Mouse (Mus musculus): Measurements from ENCODE around the gene Serping1.

Gene Serping1

DNA sequence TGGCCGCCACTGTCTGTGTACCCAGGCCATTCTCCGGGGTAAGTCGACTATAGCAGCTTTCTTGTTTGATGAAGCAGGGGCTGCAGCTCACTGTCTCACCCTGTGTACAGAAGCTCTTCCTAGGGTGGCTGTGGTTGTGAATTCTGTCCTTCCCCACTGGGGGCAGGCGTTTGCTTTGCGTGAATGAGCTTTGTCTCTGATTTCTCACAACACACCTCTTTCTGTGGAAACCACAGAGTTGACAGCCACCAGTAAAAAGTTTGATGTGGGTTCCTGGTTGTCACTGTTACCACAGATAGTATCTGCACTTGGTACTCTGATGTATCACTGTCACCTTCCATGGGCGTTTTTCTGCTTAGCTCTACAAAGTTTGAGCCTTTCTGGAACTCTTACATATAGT, 4.0 kb upstream of the Serping1 start:
- no peak for DNase-seq (ENCODE audit: low spot score)

DNA sequence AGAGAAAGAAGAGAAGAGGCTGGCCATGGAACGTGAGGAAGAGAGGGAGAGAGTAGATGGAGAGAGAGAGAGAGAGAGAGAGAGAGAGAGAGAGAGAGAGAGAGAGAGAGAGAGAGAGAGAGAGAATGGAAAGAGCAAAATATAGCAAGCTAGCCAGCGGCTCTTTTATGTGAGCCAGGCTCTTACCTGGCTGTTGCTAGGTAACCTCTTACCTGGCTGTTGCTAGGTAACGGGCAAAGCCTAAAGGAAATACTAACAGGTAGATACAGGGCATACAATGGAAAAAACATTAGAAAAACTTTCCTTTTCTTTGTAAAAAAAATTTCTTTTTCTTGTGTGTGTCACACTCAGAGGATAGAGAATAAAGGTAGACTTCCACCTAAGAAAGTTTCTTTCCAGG, 2.5 kb upstream of the Serping1 start:
- DNase-seq (ENCODE audit: low spot score), result no peak

DNA sequence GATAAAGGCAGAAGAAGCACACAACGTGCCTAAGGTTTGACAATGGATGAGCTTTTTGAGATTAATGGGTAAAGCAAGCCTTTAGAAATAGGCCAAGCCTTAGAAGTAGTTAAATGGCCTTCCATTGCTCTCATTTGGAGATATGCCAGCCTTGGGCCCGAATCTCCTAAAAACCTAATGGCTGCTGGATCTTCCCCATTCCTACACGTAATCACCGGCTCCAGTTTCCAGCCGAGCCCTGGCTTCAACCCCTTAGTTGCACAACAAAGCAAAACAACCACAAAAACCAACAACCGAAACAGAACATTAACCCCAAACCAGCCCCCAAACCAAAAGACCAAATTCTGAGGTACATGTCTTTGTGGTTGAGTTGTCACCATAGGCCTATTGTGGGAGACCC, 421 bp upstream of the Serping1 start:
- DNase-seq (ENCODE audit: low spot score), result no peak

DNA sequence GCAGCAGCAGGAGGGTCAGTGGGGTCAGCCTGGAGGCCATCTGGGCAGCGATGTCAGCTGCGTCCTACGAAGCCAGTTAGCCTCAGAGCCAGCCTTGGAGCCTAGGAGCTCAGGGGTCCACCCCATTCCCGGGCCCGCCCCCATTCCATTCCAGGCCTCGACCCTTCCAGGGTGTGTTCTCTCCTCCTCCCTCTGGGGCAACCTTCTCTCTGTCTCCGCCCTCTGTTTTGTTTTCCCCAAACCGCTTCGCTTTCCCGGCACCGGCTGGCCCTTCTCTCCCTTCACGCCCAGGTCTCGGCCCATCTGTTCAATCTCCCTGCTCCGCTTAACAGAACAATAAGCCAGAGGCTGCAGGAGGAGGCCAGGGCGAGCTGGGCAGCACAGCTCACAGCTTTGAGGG, 493 bp downstream of the Serping1 start:
- DNase-seq (ENCODE audit: low spot score), result peak; percentile 65

DNA sequence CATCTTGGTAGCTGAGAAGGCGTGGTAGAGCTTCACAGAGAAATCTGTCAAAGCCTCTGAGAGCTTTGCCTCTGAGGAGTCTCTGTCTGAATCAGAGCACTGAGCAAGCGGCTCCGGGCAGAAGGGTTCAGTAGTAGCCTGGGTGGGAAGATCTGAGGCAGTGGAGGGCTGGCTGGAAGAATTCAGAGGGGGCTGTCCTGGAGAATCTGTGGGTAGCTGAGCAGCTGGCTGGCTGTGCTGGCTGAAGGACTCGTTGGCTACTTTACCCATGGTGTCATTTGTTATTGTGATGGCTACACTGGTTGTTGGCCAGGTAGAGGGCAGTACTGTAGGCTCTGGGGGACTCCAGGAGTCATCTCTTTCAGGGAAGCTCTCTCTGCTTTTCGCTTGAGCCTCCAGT, 2.0 kb downstream of the Serping1 start:
- no peak for DNase-seq (ENCODE audit: low spot score)

DNA sequence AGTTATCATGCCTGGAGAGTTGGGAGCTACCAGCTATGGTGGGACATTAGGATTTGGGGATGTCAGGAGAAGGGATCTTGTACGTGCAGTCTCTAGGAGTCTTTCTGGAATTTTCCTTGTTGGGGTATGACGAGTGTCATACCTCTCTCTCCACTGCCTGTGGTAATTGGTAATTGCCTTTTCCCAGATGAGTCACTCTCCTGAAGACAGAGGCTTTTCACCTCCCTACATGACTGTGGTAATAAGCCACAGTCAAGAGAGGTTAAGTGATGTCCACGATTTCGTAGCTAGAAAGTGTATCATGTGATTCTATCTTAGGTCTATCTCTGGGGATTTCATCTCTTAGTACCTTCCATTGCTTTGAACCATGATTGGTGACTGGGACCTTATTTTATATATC, 2.8 kb downstream of the Serping1 start:
- no peak for DNase-seq (ENCODE audit: low spot score)

DNA sequence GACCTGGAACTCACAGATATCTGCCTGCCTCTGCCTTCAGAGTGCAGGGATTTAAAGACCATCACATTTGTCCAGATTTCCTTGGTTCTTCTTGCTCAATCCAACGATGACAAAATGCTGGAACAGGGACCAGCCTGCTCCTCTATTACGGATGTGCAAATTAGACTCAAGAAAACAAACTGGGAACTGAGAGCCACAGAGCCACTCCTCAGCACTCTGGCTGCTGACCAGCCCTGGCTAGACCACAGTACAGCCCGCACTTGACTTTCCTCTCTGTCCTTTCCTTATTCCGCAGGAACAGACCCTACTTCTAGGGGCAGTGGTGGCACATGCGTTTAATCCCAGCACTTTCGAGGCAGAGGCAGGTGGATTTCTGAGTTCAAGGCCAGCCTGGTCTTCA, 4.7 kb downstream of the Serping1 start:
- no peak for DNase-seq (ENCODE audit: low spot score)

DNA sequence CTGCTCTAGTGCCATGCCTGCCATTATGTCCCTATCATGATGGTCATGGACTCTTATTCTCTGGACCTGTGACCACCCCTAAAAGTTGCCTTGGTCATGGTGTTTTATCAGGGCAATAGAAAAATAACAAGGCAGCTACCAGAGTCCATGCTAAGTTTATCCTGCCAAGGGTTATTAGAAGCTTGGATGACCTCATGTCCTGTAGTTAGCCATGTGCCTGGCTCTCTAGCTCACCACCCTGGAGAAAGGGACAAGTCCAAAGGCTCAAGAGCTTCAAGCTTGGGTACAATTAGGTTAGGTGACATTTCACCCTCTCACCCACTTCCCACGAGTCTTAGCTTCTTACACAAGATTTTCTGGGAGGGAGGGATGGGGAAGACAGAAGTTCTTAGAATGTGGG, 12.4 kb downstream of the Serping1 start:
- DNase-seq (ENCODE audit: low spot score), result no peak

DNA sequence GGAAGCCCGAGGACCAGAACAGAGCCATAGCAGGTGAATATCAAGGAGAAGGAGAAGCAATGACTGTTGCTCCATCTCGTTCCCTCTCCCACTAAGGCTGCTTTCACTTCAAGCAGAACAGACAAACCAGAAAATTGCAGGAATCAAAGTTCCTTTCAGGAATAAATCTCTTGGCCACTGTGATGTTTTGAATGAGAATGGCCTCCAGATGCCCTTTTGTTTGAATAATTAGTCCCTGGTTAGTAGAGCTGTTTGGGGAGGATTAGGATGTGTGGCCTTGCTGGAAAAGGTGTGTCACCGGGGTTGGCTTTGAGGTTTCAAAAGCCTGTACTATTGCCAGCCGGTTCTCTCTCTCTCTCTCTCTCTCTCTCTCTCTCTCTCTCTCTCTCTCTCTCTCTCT, 12.9 kb downstream of the Serping1 start:
- DNase-seq (ENCODE audit: low spot score), result no peak

DNA sequence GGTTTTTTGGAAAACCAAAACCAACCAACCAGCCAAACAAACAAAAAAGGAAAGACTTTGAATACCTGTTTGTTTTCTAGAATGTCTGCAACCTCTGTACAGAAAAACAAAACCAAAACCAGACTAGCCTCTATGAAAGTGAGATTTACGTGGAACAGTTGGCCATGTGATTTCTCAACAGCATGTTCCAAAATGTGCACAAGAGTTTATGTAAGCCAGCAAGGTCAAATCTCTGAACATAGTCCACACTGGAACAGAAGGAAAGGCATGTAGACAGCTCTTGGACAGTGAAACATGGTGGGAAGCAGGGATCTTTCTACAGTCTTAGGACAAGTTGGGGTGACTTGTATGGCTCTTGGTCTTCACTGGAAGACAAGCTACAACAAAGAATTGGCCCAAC, 13.4 kb downstream of the Serping1 start:
- DNase-seq (ENCODE audit: low spot score), result no peak

DNA sequence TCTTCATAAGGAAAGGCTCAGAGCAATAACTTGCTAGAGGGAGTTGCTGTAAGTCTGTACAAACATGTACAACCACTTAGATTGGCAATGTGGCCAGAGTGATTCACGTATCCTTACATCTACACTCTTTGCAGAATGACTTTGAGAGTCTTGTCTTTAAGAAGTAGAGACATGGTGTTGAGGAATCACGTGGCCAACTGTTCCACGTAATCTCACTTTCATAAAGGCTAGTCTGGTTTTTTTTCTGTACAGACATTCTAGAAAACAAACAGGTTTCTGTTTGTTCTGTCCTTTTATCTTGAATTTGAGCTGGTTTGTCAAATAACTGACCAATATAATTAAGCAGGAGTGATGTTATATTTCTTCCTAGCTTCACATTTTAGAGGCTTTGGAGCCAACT, 13.9 kb downstream of the Serping1 start:
- DNase-seq (ENCODE audit: low spot score), result no peak

DNA sequence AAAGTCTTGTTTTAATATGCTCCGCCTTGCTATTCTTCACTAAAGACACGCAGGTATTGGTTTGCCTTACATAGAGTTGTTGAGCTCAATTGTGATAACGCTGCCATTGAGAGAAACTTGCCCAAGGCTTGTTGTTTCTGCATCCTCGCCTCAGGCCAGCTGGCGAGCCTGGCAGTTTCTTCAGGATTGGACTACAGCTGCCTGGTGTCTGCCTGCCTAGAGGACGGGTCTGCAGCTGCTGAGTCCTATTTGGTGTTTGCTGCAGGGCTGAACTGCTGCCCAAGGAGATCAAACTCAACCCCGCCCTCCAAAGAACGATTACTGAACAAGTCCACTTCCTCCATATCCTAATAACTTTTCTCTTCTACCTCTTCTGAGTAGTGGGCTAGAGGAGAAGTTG, 14.5 kb downstream of the Serping1 start:
- no peak for DNase-seq (ENCODE audit: low spot score)

DNA sequence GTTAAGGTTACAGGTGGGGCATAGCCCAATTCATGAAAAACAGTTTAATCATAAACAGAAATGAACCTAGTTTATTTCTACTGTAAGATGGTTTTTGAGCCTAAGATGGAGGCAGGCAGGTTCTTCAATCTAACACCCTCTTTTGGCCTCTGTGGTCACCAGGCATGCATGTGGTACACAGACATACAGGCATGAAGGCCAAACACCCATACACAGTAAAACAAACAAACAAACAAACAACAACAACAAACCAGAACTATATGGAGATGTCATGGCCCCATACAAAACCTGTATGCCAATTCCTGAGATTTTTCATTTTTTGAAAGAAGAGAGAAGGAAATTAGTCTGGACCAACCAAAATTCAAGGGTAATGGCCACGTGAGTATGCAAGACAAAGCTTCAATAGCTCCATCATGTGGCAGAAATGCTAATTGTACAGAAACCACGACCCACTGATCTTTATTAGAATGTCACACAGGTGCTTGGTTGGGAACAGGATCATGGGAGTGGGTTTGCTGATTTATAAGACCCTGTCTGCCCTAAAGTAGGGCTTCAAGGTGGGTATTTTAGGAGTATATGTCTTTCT, 16.6 kb downstream of the Serping1 start:
- no peak for DNase-seq (ENCODE audit: low spot score)

DNA sequence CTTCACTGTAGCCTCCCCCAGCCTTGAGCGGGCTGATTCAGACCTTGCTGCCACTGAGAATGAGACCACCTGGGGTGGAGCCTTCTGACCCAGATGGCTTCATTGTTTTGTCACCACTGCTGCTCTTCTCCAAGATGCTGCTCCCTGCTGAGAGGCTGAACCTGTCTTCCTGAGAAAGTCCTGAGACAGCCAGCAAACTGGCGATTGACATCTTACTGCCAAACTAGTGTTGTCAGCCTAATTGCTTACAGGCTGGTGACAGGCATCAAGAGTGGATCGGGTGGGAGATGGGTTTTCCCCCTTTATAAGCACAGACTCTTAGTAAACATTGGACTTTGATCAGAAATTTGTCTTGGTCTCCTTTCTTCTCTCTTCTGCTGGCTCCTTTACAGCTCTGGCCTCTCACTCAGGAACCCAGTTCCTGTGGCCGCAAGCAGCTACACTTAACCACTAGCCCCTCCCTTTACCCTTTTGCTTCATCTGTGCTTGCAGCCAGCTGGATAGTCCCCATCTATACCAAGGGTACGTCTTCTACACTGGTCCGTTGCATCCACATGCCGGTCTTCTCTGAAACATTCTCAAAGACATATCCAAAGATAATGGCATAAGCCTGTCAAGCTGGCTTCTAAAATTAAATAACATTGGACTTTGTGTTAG, 18.1 kb downstream of the Serping1 start:
- DNase-seq (ENCODE audit: low spot score), result no peak

DNA sequence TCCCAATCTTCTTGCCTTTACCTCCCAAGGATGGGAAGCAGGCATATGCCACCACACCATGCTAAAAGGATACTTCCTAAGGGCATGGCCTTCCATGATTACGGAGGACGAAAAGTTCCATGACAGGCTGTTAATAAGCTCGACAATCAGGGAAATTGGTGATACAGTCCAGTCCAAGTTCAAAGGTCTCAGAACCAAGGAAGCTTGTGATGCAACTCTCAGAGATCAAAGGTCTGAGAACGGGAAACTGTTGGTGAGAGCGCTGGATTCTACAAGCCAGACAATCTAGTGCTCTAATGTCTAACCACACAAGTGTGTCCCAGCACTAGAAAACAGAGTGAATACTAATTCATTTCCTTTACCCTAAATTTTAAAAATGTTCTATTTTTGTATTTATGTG, 19.0 kb downstream of the Serping1 start:
- DNase-seq (ENCODE audit: low spot score), result no peak

DNA sequence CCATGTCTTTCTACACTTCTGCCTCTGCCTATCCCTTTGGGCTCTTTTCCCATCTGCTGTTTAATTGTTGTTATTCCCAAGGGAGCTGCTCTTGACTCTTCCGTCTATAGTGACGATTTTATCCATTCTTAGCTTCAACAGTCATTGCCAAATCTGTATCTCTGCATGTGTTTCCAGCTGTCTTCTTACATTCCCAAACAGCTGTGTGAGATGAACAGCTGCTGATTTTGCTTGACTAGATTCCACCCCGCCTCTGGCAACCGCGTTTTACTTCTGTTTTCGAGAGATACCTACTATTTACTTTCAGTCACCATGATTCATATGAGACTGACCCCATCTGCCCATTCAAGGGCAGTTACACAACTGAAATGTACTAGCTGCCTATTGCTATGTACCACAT, 25.1 kb downstream of the Serping1 start:
- no peak for DNase-seq (ENCODE audit: low spot score)

DNA sequence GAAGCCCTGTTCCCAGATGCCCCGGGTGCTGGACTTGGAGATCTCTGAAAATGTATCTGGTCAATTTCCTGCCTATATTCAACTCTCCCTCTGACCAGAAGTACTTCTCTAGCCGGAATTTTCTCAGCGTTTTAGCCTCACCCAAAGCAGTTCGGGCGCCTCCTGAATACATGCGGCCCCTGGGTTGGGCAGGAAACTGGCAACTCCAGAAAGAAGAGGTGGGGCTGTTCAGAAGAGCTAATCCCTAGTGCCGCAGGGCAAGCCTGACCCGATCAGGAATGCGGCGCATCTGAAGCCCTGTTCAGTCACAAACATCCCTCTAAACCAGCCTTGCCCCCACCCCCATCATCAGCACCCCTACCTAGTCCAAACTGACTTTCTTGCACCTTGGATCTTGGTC, 31.1 kb downstream of the Serping1 start:
- no peak for DNase-seq (ENCODE audit: low spot score)

DNA sequence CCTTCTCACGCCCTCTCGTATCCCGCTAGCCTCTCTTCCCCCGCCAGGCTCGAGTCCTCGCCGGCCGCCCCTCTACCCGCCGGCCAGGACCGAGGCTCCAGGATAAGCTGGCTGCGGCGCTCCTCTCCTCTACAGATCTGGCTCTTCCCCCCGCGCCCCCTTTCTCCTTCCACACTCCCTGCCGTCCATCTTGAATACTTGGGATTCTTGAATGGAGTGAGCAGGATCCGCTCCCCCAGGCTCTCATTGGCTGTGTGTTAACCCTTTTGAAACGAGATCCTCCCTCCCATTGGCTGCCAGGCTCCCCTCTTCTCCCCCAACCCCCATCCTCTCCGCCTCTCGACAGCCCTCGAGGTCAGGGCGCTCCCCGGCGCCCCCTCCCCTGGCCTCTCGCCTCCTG, 31.7 kb downstream of the Serping1 start, which contains the start of gene Gm19426:
Gene Gm19426 (minus strand): TSS at position 95 of the 400 bp plus-strand sequence.
- peak; percentile 76 for DNase-seq (ENCODE audit: low spot score)

DNA sequence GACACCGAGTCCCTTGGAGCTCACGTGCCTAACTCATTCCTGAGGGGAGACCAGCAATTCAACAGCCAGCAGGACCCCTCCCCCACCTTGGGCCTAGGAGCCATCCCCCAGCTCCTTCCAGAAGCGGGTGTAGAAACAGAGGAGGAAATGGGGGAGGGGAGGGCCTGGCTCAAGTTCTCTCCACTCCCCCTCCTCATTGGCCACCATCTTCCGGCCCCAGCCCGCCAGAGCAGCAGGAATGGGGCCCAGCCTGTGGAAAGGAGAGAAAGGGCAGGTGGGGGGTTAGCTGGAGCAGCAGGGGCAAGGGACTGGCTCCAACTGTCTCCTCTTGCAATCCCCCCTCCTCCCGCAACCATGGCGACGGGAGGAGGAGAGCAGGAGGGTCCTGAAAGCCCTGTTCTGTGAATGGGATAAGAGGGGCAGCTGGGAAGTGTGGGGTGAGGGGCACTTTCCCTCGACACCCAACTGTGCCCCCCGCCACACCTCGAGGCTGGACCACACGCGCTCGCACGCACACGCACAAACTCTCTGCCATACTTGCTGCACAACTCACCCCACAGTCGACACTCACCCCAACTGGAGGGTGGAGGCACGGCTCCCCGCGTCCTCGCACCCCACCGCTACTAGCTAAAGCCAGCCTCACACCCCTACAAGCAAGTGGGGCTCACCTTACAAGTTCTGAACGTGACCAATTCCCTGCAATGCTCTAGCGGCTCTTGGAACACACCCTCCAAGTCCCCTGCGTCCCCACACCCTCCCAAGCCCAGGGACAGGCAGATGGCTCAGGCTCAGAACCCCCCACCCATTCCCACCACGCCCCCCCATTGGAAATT, 32.6 kb downstream of the Serping1 start:
- DNase-seq (ENCODE audit: low spot score), result peak; percentile 33

DNA sequence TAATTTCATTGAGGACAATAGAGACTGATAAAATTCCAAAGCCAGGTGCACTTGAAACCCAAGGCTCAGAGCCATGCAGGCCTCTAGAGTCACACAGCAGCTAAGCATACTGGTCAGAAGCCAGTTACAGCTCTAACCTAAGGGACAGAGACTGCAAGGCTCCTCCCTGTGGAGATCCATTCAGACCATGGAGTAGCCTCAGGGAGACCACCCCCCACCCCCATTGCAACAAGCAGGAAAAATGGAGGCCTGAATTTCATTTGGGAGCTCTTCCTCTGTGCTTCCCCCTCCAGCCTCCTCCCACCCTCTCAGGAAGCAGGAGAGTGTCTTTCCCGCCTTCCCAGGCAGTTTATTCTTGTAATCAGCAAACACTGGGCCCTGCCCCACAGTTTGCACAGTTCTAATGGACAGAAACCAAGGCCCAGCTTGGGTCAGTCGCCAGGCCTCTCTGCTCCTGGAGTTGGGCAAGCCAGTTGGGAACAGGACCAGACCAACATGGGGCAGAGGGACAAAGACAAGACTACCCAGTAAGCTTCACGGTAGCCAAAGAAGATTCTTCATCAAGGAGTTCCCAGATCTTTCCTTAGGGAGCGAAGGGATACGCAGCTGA, 33.3 kb downstream of the Serping1 start:
- DNase-seq (ENCODE audit: low spot score), result peak; percentile 20

DNA sequence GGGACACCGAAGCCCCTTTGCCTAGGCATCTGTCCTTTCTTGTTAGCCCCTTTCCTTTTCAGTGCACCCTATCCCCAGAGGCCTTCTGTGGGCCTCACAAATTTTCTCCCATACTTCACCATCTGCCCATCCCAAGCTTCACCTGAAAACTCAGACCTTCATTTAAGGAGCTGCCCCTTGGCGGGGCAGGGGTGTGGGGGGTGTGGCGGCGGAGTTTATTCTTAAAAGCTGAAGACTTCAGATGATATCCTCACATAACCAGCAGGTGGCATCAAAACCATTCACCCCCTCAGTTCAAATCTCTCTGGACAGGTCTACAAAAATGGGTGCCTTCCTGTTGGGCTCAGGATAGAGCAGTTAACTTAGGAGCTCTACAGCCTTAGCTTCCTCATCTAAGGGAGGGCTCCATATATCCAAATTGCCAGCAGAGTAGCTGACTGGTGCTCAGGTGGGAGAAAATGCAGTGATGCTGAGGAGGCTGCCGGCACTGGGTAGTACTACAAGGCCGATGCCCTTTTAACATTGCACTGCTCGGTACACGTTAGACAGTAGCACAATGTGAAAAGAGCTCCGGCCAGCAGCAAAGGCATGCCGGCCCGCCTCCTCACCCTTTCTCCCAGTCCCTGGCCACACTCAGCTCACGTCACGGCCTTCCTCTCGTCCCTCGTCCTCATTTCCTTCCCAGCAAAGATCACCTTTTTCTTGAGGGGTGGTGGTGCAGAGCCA, 34.5 kb downstream of the Serping1 start:
- DNase-seq (ENCODE audit: low spot score), result no peak

DNA sequence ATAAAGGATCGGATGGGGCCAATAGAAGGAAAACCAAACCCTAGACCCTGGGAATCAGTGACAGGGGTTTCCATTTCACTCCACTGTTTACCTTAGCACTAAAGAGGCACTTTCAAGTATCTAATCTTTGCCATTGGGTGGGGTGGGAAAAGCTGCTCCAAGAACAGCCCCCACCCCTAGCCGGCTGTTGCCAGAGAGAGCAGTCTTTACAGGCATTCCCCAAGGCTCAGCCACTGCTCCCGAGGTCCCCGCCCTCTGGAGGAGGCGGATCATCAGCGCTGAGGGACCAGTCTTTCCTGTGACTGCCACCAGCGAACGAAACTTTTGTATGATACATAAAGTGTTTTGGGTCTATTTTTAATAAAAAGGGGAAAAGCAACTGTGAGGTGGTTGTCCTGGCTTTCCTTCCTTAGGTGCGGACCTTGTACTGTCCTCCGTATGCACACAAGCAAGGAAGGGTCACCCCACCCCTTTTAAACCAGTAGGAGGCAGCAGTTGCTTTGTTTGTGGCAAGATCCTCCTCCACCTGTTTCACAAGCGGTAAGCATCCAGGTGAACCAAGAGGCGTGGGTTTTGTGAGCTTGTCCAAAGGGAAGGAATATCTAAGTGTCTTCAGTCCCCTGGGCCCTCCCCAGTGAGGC, 36.9 kb downstream of the Serping1 start:
- DNase-seq (ENCODE audit: low spot score), result no peak

All from ovary, postnatal 36 days (tissue).